Comparison of ENCODE assay signal across 21 mouse cellular contexts in genomic region chr5:31680183-31680582, GRCm38 (mm10).
"Had no signal": no experiment of that assay in that cellular context is flagged by ENCODE, and none has a peak within 500 bp of the region (broad histone marks: within the 10 kb centered on the region; RNA-seq: fewer than 3 reads in every experiment).

No protein-coding gene starts in this region.

- H3K27me3 ChIP-seq: liver, embryonic 13.5 days; liver, embryonic 15.5 days; lung, embryonic 15.5 days; megakaryocyte, embryonic 14.5 days; midbrain, embryonic 13.5 days; midbrain, embryonic 15.5 days; neural tube, embryonic 13.5 days; neural tube, embryonic 15.5 days had no signal

- H3K36me3 ChIP-seq: lung, embryonic 15.5 days; midbrain, embryonic 13.5 days; midbrain, embryonic 15.5 days; neural tube, embryonic 13.5 days; neural tube, embryonic 15.5 days had no signal

- H3K27ac ChIP-seq: liver, embryonic 13.5 days; liver, embryonic 15.5 days; lung, embryonic 15.5 days; macrophage; midbrain, embryonic 13.5 days; midbrain, embryonic 15.5 days; neural tube, embryonic 13.5 days; neural tube, embryonic 15.5 days had no signal

- ATAC-seq: liver, postnatal 0 days; lung, postnatal 0 days; midbrain, embryonic 13.5 days; midbrain, embryonic 15.5 days had no signal

- H3K9me3 ChIP-seq: liver, embryonic 13.5 days; liver, embryonic 15.5 days; lung, embryonic 15.5 days; midbrain, embryonic 13.5 days; midbrain, embryonic 15.5 days; neural tube, embryonic 13.5 days; neural tube, embryonic 15.5 days had no signal

- DNase-seq: liver, embryonic 13.5 days; liver, postnatal 0 days; lung, adult 2 months; lung, postnatal 14 days; lung, postnatal 36 days; right cerebral cortex, postnatal 25 days; right cerebral cortex, postnatal 4 days; spleen, adult 18-20 months; thymus, adult 18-20 months; thymus, postnatal 25 days; thymus, postnatal 4 days had no signal

- H3K4me3 ChIP-seq: liver, embryonic 13.5 days; liver, embryonic 15.5 days; lung, embryonic 15.5 days; megakaryocyte, embryonic 14.5 days; midbrain, embryonic 13.5 days; midbrain, embryonic 15.5 days; myocyte; neural tube, embryonic 13.5 days; neural tube, embryonic 15.5 days had no signal

- H3K4me1 ChIP-seq: lung, embryonic 15.5 days; midbrain, embryonic 13.5 days; midbrain, embryonic 15.5 days; neural tube, embryonic 13.5 days; neural tube, embryonic 15.5 days had no signal

- H3K9ac ChIP-seq: liver, embryonic 13.5 days; liver, embryonic 15.5 days; liver, postnatal 0 days; lung, embryonic 15.5 days; midbrain, embryonic 13.5 days; midbrain, embryonic 15.5 days; neural tube, embryonic 13.5 days; neural tube, embryonic 15.5 days had no signal
